Mouse (Mus musculus) lung, adult 2 months (tissue): ENCODE results near the gene Fam13a.

Experiments
- CTCF ChIP-seq: fragments of 200-500 bp; IDR thresholded peaks from 2 replicates; pipeline ENCODE4 v1.5.1; 2011; ENCODE audit warnings: mild to moderate bottlenecking, low read length, control low read depth; ENCODE audit not compliant: insufficient read depth
- POLR2A ChIP-seq: fragments of 200-500 bp; IDR thresholded peaks from 2 replicates; pipeline ENCODE4 v1.6.1; 2011; ENCODE audit warnings: low read depth, mild to moderate bottlenecking, control low read depth, low read length, borderline replicate concordance; ENCODE audit errors: extremely low read depth

GRCm38 (mm10) chr6:58899076-58899475 is 125.3 kb downstream of the Fam13a start:
- no peak for TF ChIP-seq CTCF
- TF ChIP-seq POLR2A: no peak
